Mouse (Mus musculus) cerebellum, postnatal 25 days (tissue): Measurements from ENCODE around the gene Nudcd2.
A peak's percentile ranks its signal among the peaks of the same experiment; 100 is the strongest.

Experiments
- DNase-seq, 2 experiments: peaks; one replicate each; pipeline ENCODE4 v3.0.0; 2021; ENCODE audit warnings: mixed read lengths in 2 of 2

The Nudcd2 gene

DNA sequence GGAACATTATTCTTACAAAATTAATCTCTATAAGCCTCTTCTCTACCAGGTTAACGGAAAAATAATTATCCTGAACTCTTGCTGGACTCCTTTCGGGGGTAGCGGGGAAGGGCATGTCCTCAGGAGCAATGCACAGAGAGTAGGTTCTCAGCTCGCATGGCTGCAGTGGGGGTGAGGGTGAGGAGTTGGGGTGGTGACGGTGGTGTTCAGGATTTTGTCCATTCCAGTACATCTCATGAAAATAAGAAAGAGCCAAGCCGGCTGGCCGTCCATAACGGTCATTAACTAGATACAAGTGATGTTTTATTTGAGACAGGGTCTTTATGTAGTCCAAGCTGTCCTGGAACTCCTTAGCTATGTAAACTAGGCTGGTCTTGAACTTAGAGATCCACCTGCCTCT, 22.5 kb downstream of the Nudcd2 start:
- no peak for DNase-seq

DNA sequence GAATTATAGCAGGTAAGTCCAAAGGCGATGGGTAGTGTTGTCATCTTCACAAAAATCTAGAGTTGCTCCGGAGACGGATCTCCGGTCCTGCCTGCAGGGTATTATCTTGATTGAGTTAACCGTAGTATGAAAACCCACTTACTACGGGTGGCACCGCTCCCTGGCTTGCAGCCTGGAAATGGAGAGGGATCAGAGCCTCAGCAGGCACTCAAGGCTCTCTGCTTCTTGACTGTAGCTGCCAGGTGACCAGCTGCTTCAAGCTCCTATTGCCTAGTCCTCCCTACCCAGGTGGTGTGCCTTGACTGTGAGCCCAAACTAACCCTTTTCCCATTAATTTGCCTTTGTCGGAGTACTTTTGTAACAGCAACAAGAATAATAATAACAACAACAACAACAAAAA, 26.4 kb downstream of the Nudcd2 start:
- DNase-seq = peak; percentile 71 to 77

DNA sequence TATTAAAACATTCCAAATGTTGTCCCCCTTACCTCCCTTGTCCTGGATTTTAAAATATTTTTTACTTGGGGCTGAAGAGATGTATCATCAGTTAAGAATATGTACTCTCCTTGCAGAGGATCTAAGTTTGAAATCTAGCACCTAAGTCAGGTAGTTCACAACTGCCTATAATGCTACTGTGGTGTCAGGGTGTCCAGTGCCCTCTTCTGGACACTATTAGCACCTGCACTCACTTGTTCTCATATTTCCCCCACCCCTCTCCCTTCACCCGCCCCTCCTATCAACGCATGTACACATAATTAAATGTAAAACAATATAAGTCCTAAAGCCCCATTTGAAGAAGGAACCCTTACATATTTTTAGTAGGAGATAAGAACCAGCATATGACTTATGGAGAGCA, 29.9 kb downstream of the Nudcd2 start:
- DNase-seq = peak in 1 of 2 experiments; percentile 27

DNA sequence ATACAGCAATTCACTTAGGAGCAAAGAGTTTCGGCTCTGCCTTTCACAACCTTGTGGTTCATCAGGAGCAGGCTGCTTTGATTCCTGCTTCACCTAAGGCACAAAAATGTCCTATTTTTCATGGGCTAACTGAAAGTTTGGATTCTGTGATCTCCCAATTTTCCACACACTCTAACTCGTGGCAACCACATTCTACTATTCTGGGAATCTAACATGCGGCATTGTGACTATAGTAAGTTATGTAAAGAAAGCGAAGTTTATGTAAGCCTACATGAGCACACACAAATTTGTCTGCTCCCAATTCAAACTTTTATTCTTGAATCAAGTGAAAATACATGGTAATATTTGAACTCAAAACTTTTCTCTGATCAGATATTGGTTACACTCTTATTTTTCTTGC, 31.2 kb downstream of the Nudcd2 start:
- no peak for DNase-seq

DNA sequence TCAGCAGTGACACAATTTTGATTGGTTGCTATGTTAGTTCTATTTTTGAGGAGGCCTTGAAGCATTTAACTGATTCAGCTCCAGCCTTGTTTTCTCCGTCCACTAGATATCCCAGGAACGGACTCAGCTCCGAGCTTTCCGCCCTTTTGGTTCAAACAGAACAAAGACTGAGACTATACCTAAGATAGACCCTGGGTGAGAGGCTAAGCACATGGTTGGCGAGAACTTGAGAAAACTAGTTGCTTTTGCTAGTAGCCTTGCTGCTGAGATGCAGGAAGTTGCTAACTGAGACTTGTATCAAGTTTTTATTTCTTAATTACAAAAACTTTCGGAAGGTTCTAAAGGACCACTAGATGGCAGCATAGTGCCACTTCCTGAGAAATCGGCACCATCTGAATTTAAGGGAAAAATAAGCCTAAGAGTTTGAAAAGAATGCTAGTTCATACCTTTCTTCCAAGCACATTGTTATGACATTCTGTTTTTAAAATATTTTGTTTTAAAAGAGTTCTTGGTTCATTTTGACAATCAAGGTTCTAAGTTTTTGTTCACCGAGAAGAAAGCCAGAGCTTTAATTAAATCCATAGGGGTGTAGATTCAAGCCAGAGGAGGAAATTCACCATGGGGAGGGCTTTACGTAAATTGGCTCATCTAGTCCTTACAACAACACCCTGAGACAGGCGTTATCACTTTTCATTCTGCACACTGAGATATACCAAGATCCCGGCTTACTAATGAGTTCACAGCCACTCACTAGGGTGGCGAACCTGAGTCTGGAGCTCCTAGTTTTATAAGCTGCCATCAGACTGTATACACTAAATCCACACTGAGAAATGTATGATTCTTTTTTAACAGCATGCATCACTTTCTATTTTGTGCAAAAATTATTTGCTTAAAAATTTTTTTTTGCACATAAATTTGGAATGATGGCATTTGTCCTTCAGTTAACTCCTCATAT, 42.1 kb downstream of the Nudcd2 start:
- DNase-seq = peak in 1 of 2 experiments; percentile 29

DNA sequence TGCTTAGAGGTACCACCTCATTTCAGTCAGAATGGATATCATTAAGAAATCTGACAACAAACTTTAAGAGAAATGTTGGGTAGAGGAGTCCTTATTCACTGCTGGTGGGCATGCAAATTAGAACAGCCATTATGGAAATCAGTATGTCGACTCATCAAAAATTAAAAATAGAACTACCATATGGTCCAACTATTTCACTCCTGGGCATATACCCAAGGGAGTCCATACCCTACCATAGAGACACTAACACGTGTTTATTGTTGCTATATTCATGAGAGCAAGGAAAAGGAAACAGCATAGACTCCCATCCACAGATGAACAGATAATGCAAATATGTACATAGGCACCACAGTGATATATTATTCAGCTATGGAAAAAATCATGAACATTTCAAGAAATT, 48.4 kb downstream of the Nudcd2 start:
- no peak for DNase-seq

DNA sequence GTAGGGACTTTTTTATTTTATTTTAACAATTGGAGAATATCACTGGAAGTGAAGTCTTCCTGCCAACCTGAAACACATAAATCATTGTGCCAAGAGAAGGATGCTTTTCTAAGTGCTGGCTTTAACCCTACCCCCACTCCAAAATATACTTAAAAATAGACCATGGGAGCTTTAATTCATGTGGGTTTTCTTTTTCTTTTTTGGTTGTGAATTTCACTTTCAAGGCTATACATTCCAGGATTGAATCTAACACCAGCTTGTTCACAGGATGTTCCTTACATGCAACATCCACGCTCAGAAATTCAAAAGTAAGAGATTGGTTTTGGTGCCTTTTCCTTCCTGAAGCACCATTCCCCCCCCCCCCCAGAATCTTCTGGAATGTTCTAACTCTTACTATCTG, 49.9 kb downstream of the Nudcd2 start:
- no peak for DNase-seq

DNA sequence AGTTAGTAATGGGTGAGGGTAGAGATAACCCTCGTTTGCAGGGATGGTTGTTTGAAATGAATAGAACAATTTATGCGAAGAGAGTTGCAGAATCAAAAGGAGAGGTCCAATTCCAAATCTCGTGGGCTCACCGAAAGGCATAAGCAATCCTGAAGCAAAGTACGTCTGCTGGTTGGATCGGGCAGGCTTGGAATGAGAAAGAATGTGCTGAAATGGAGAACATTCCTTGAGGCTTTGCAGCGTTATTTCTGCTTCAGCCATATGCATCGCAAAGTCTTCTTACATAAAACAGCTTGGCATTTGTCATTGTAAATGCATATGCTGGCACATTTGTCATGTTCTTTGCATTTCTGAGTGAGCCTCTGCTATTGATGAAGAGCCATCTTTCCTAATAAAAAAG, 50.9 kb downstream of the Nudcd2 start:
- DNase-seq = no peak

DNA sequence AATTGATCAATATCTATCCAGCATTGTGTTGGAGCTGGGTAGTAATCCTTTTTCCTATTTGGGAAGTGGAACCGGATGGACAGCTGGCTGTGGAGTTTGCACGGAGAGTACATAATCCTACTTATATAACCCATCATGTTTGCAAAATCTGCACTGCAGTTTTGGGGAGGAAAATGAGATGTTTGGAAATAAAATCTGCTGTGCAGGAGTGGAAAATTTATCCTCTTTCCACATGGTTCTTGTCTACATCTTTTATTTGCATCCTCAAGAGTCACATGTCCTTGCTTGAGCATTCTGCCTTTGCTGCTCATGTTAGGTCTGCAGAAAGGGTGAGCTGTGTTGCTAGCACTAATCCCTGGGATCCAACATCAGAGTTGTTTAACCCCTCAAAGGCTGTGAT, 53.4 kb downstream of the Nudcd2 start:
- DNase-seq = no peak
